10 mouse cellular contexts compared by ENCODE assay signal in the genomic region with DNA sequence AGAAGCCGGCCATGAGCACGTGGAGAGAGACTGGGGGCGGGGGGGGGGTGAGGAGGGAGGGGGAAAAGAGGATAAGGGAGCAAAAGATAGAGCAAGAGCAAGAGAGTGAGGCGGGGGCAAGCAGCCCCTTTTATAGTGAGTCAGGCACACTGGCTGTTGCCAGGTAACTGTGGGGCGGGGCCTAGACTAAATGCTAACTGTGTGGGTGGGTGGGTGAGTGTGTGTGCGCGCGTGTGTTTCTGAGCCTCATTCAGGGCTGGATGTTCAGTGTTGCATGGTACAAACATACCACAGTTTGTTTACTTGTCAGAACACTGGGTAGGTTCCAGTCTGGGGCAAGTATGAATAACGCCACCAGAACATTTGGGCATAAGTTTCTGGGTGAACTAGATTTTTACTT. TPM values are rescaled to one million over a fixed set of nuclear protein-coding genes. Genes with fewer than 3 reads are reported as not detected.
DNase-seq lines count a peak whose midpoint lies in the region; ATAC-seq and TF ChIP-seq lines count a peak whose summit lies in the region.
"Had no signal": no experiment of that assay in that cellular context is flagged by ENCODE, and none has a peak within 500 bp of the region (broad histone marks: within the 10 kb centered on the region; RNA-seq: fewer than 3 reads in every experiment).

No protein-coding gene starts in this region.

- peaks cover 2% of the 10 kb centered on the region; the same call in 1 of the 2 replicates for H3K4me1 ChIP-seq in limb, embryonic 11.5 days (ENCODE audit: control insufficient read depth, insufficient read depth, low read length)
- H3K4me1 ChIP-seq in limb, embryonic 10.5 days, result peaks cover 16% of the 10 kb centered on the region
- no peaks in the 10 kb centered on the region for H3K4me1 ChIP-seq in midbrain, embryonic 16.5 days (ENCODE audit: control insufficient read depth, insufficient read depth, low read length)

- H3K36me3 ChIP-seq in limb, embryonic 11.5 days (ENCODE audit: control insufficient read depth, insufficient read depth, low read length), result no peaks in the 10 kb centered on the region
- H3K36me3 ChIP-seq in limb, embryonic 10.5 days, result no peaks in the 10 kb centered on the region
- H3K36me3 ChIP-seq in midbrain, embryonic 16.5 days (ENCODE audit: control insufficient read depth, insufficient read depth, low read length), result no peaks in the 10 kb centered on the region
- H3K36me3 ChIP-seq: liver, embryonic 13.5 days had no signal

- ATAC-seq in limb, embryonic 11.5 days (ENCODE audit: insufficient number of reproducible peaks, low FRiP score, low TSS enrichment, low read depth), result peak; percentile 27; the same call in 1 of the 2 replicates
- peak; percentile 84 for ATAC-seq in CD4-positive, CD25-positive, alpha-beta regulatory T cell, adult 4 months
- peak; percentile 39; the same call in 1 of the 2 replicates for ATAC-seq in midbrain, embryonic 16.5 days
- ATAC-seq: intestine, postnatal 0 days had no signal

- DNase-seq in limb, embryonic 11.5 days (ENCODE audit: low spot score), result no peak
- no peak for DNase-seq in limb, embryonic 10.5 days (ENCODE audit: low spot score)
- peak; percentile 59 for DNase-seq in brain, embryonic 14.5 days (ENCODE audit: low read depth)
- no peak for DNase-seq in adrenal gland, postnatal 25 days
- DNase-seq in urinary bladder, postnatal 10 days (ENCODE audit: low spot score), result no peak
- DNase-seq in kidney, postnatal 14 days, result no peak
- DNase-seq: liver, embryonic 13.5 days had no signal

- no peak for TF ChIP-seq POLR2A in brain, embryonic 14.5 days (IDR thresholded peaks at IDR 0.05; ENCODE audit: borderline replicate concordance, extremely low read depth, insufficient read depth, insufficient read length, poor library complexity, severe bottlenecking)

- no peak overlapping the region for H3K27ac ChIP-seq in limb, embryonic 11.5 days (replicated peaks; ENCODE audit: low read depth, low read length)
- no peak overlapping the region for H3K27ac ChIP-seq in limb, embryonic 10.5 days
- no peak overlapping the region for H3K27ac ChIP-seq in midbrain, embryonic 16.5 days (ENCODE audit: low read length)
- H3K27ac ChIP-seq: liver, embryonic 13.5 days had no signal

- no peak overlapping the region for H3K9ac ChIP-seq in limb, embryonic 11.5 days (ENCODE audit: low read length)
- H3K9ac ChIP-seq in midbrain, embryonic 16.5 days (ENCODE audit: low read depth, low read length), result no peak overlapping the region
- H3K9ac ChIP-seq: liver, embryonic 13.5 days had no signal

- H3K9me3 ChIP-seq in limb, embryonic 11.5 days (ENCODE audit: control insufficient read depth, low read length), result no peaks in the 10 kb centered on the region
- no peaks in the 10 kb centered on the region for H3K9me3 ChIP-seq in limb, embryonic 10.5 days (replicated peaks)
- no peaks in the 10 kb centered on the region for H3K9me3 ChIP-seq in midbrain, embryonic 16.5 days (replicated peaks; ENCODE audit: control insufficient read depth, low read length, poor library complexity, severe bottlenecking)
- H3K9me3 ChIP-seq: liver, embryonic 13.5 days had no signal

- H3K4me2 ChIP-seq in limb, embryonic 11.5 days (ENCODE audit: low read depth, severe bottlenecking), result no peak overlapping the region
- H3K4me2 ChIP-seq in midbrain, embryonic 16.5 days (ENCODE audit: low read length), result no peak overlapping the region
- H3K4me2 ChIP-seq: liver, embryonic 13.5 days had no signal

- no peaks in the 10 kb centered on the region for H3K27me3 ChIP-seq in limb, embryonic 11.5 days (ENCODE audit: control insufficient read depth, insufficient read depth, low read length)
- H3K27me3 ChIP-seq in limb, embryonic 10.5 days (ENCODE audit: low read depth, poor library complexity, severe bottlenecking), result no peaks in the 10 kb centered on the region
- H3K27me3 ChIP-seq in midbrain, embryonic 16.5 days (ENCODE audit: control insufficient read depth, insufficient read depth, low read depth, low read length), result no peaks in the 10 kb centered on the region
- H3K27me3 ChIP-seq: liver, embryonic 13.5 days had no signal

- no peak overlapping the region for H3K4me3 ChIP-seq in limb, embryonic 11.5 days (ENCODE audit: low read depth, low read length)
- H3K4me3 ChIP-seq in limb, embryonic 10.5 days, result no peak overlapping the region
- H3K4me3 ChIP-seq in midbrain, embryonic 16.5 days (ENCODE audit: low read depth, low read length), result no peak overlapping the region
- H3K4me3 ChIP-seq: liver, embryonic 13.5 days had no signal

- no peak for TF ChIP-seq CTCF in brain, embryonic 14.5 days (IDR thresholded peaks at IDR 0.05; ENCODE audit: borderline replicate concordance, extremely low read depth, insufficient read depth, insufficient read length)

- WGBS in limb, embryonic 11.5 days, result 63% methylated on average over 9 of the region's 9 CpGs
- 76% methylated on average over 8 of the region's 9 CpGs for WGBS in limb, embryonic 10.5 days
- WGBS in midbrain, embryonic 16.5 days, result 39% methylated on average over 9 of the region's 9 CpGs

RNA-seq across cellular contexts. Expression of gene Arhgdib, which starts 5.2 kb away (rescaled TPM):
- polyA plus RNA-seq in limb, embryonic 11.5 days (2014; fragmentation: Nextera tagmentation; extraction: Ambion mirVana), result 42.4 and 44.8 TPM in 2 replicates
- polyA plus RNA-seq in limb, embryonic 10.5 days (2016; fragmentation: Nextera tagmentation; extraction: Ambion mirVana), result 30.2 and 32.5 TPM in 2 replicates
- 1,000 to 10,000 TPM; 2,618 to 2,837 TPM for polyA plus RNA-seq in CD4-positive, CD25-positive, alpha-beta regulatory T cell, adult 4 months (2017; shearing (Covaris generic))
- 17.3 and 23.0 TPM in 2 replicates for polyA plus RNA-seq in brain, embryonic 14.5 days (2012; rRNA removed)
- polyA plus RNA-seq in midbrain, embryonic 16.5 days (2015; fragmentation: Nextera tagmentation; extraction: Ambion mirVana), result 11.9 and 12.7 TPM in 2 replicates
- 15.7 and 21.7 TPM in 2 replicates for total RNA-seq in adrenal gland, postnatal 25 days (2021)

RNA-seq across cellular contexts. Expression of gene Pde6h, which starts 23.3 kb away (rescaled TPM):
- polyA plus RNA-seq in limb, embryonic 11.5 days (2014; fragmentation: Nextera tagmentation; extraction: Ambion mirVana), result not detected in 2 replicates
- polyA plus RNA-seq in limb, embryonic 10.5 days (2016; fragmentation: Nextera tagmentation; extraction: Ambion mirVana), result not detected in 2 replicates
- under 1 TPM; 0.05 to 0.10 TPM for polyA plus RNA-seq in CD4-positive, CD25-positive, alpha-beta regulatory T cell, adult 4 months (2017; shearing (Covaris generic))
- 0.14 TPM in 1 of 2 replicates, not detected in the other for polyA plus RNA-seq in brain, embryonic 14.5 days (2012; rRNA removed)
- 0.08 TPM in 1 of 2 replicates, not detected in the other for polyA plus RNA-seq in midbrain, embryonic 16.5 days (2015; fragmentation: Nextera tagmentation; extraction: Ambion mirVana)
- total RNA-seq in adrenal gland, postnatal 25 days (2021), result 0.39 TPM in 1 of 2 replicates, not detected in the other
- polyA plus RNA-seq: liver, embryonic 13.5 days had no signal

RNA-seq across cellular contexts. Expression of gene Erp27, which starts 25.0 kb away (rescaled TPM):
- 0.31 TPM in 1 of 2 replicates, not detected in the other for polyA plus RNA-seq in limb, embryonic 11.5 days (2014; fragmentation: Nextera tagmentation; extraction: Ambion mirVana)
- polyA plus RNA-seq in limb, embryonic 10.5 days (2016; fragmentation: Nextera tagmentation; extraction: Ambion mirVana), result 0.15 TPM in 1 of 2 replicates, not detected in the other
- polyA plus RNA-seq in CD4-positive, CD25-positive, alpha-beta regulatory T cell, adult 4 months (2017; shearing (Covaris generic)), result 1 to 10 TPM; 2.9 to 3.1 TPM
- 0.08 and 0.21 TPM in 2 replicates for polyA plus RNA-seq in brain, embryonic 14.5 days (2012; rRNA removed)
- 0.18 TPM in 1 of 2 replicates, not detected in the other for polyA plus RNA-seq in midbrain, embryonic 16.5 days (2015; fragmentation: Nextera tagmentation; extraction: Ambion mirVana)
- total RNA-seq in adrenal gland, postnatal 25 days (2021), result not detected in 2 replicates

Comparison
In these comparisons a context has a peak if more than half of its experiments do, and no peak if none do; other contexts are left out.
1. ATAC-seq: peak in every context shown above with its lines; median percentile 84 in CD4-positive, CD25-positive, alpha-beta regulatory T cell, adult 4 months; 39 in midbrain, embryonic 16.5 days; 27 in limb, embryonic 11.5 days.
2. RNA of gene Arhgdib, which starts 5.2 kb away (polyA plus RNA-seq): 2,618 to 2,837 TPM in CD4-positive, CD25-positive, alpha-beta regulatory T cell, adult 4 months; 42.4 to 44.8 TPM in limb, embryonic 11.5 days, 30.2 to 32.5 TPM in limb, embryonic 10.5 days, 17.3 to 23.0 TPM in brain, embryonic 14.5 days and 11.9 to 12.7 TPM in midbrain, embryonic 16.5 days; every median in the first group is over 10 times any median in the second.